Mouse (Mus musculus): ENCODE data around the gene Mdfi.

The Mdfi gene

GRCm38 (mm10) chr17:47766407-47767043, 68.0 kb downstream of the Mdfi start:
- no peak for DNase-seq (ENCODE audit: low spot score)

- no peak for DNase-seq (ENCODE audit: low spot score)
Observed at GRCm38 (mm10) chr17:47765986-47766385, 68.5 kb downstream of the Mdfi start.

Measured in embryo, embryonic 10.5 days (tissue).